Mouse (Mus musculus): ENCODE data around the gene Noc4l. TPM values are rescaled to one million over a fixed set of nuclear protein-coding genes. Genes with fewer than 3 reads are reported as not detected.

Gene Noc4l
- total RNA-seq, 2 experiments from 2014 or later: 25.6 to 27.2 TPM

DNA sequence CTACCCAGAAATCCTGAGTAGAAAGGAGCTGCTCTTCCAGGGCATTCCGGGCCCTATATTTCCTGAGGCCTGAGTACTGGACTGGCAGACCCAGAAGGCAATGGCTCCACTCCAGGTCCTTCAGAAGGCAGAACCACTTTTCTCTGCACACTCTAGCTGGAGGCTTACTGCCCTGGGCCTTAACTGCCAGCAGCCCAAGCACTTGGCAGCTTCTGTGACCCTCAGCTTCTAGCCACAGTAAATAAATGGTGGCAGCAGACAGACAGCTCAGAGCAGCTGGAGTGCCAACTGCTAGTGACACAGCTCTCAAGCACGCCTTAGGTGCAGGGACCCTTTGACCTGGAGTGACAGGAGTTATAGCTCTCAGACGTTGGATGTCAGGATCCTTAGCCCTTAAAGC lies 45.5 kb downstream of the Noc4l start:
- intact Hi-C loops (cut with DNase I): no loop called here
- DNase-seq (ENCODE audit: extremely low spot score in 1 of 2, low spot score in 2 of 2): no peak
- no peak overlapping the region for H3K4me3 ChIP-seq
- H3K27ac ChIP-seq: no peak overlapping the region
- TF ChIP-seq CTCF (IDR thresholded peaks at IDR 0.05): no peak

DNA sequence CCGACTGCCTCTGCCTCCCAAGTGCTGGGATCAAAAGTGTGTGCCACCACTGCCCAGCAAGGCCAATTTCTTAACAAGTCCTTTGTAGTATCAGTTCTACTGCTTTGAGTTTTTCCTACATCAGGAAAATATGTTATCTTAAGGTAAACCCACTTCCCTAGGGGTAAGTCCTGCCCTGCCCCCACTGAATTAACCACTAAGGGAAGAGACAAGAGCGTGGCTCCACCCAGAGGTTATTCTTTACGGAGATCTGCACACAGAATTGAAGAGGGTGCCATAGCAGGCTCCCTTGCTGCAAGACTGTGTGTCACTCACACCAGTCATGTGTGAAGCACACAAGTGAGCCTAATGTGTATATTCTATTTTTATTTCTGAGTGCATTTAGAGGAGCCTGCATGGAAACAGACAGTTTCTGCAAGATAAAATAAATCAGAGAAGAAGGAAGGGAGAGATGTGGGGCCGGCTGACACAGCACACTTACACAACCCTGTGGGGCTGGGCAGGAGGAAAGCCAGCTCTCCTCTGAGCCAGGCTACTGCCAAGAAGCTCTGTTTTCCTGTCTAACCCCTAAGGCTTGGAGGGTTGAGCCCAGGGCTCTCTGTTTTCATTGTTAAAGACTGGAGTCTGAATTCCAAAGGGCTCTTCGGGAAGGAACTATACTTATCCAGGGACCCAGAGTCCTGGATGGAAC lies 47.5 kb downstream of the Noc4l start:
- intact Hi-C loops (cut with DNase I): no loop called here
- Histone ChIP-seq H3K4me3 (no peak overlapping the region), H3K27ac (no peak overlapping the region)
- no peak for DNase-seq (ENCODE audit: extremely low spot score in 1 of 2, low spot score in 2 of 2)
- no peak; the same call in 1 of the 2 replicates for TF ChIP-seq CTCF (IDR thresholded peaks at IDR 0.05)

DNA sequence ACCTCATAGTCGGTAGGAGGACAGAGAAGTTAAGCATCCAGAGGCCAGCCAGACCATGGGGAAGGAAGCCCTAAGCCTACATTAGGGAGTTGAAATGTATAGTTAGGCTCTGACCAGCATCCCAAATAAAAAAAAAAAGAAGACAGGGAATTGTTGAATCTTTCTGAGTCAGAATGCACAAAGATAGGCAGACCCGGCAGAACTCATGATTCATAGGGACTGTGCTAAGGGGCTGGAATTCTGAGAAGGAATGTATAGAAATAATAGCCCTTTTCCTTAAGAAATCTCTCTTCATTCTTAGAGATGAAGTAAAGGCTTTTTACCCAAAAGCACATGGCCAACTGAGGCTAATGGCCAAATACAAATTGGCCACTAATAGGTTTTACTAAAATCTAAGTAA lies 48.9 kb downstream of the Noc4l start:
- intact Hi-C loops (cut with DNase I): no loop called here
- no peak for DNase-seq (ENCODE audit: extremely low spot score in 1 of 2, low spot score in 2 of 2)
- H3K27ac ChIP-seq: no peak overlapping the region
- no peak for TF ChIP-seq CTCF (IDR thresholded peaks at IDR 0.05)
- no peak overlapping the region for H3K4me3 ChIP-seq

DNA sequence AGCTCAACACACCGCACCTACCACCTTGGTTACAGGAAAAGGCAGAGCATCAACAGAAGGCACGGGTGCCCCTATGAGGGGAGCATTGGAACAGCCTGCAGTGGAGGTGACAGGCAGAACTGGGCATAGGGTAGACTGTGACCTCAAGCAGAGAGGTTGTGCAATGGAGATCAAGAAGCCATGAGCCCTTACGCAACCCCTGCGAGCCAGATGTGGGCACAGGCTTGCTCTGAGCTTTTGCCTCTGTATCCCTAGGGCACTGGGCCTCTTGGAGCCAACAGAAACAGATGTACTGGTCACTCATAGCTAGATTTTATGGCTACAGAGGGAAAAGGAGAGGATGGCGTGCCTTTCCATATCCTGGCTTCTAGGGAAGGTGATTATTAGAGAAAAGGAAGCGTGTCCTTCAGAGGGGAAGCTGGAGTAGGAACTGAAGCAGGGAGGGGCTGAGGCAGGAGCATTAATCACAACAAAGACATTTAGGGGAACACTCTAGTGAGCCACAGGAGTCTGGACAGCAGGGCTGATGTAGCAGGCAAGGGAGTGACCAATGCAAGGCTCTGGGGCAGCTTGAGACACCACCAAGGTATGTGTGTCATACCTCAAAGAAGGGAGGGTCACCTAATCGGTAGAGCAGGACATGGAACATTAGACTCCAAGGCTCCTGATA lies 50.1 kb downstream of the Noc4l start:
- H3K27ac ChIP-seq: no peak overlapping the region
- H3K4me3 ChIP-seq: no peak overlapping the region
- TF ChIP-seq CTCF (IDR thresholded peaks at IDR 0.05): no peak

More for the DNA sequence above, 50.1 kb downstream of the Noc4l start:
- DNase-seq (ENCODE audit: extremely low spot score in 1 of 2, low spot score in 2 of 2): no peak
- intact Hi-C loops (cut with DNase I): no loop called here

Small RNAs within 50 kb of the gene (microRNA-seq; reads per million reads assigned to microRNA genes)
- gene Mir7026: 1.7 to 2.4 reads per million in 2 experiments

Other genes starting within 250 kb of the Noc4l start
- 10 to 100 TPM; 78.1 to 79.8 TPM for gene Fbrsl1, start 204.9 kb downstream of the Noc4l start, total RNA-seq (2021)
- 100 to 1,000 TPM; 103 to 119 TPM for gene Galnt9, start 109.1 kb downstream of the Noc4l start, total RNA-seq (2021)
- gene Ddx51, start within 50 bp of the Noc4l start, total RNA-seq (2021): 10 to 100 TPM; 30.4 to 31.6 TPM
- gene Ep400, start 117.3 kb upstream of the Noc4l start, total RNA-seq (2021): 100 to 1,000 TPM; 106 to 114 TPM
- 10 to 100 TPM; 21.9 to 24.0 TPM for gene Pus1, start 127.2 kb upstream of the Noc4l start, total RNA-seq (2021)
- gene Ulk1, start 156.7 kb upstream of the Noc4l start, total RNA-seq (2021): 10 to 100 TPM; 75.4 to 80.4 TPM
- 10 to 100 TPM in 1 of 2 experiments, 1 to 10 TPM in 1; 7.9 to 10.4 TPM for gene Hscb, start 186.4 kb upstream of the Noc4l start, total RNA-seq (2021)
- gene Chek2, start 186.6 kb upstream of the Noc4l start, total RNA-seq (2021): under 1 TPM; 0.59 to 0.91 TPM
- 10 to 100 TPM; 12.0 to 12.8 TPM for gene Ttc28, start 226.4 kb upstream of the Noc4l start, total RNA-seq (2021)

Measured in left cerebral cortex, adult 2 months (tissue).